Mouse (Mus musculus) heart, embryonic 11.5 days (tissue): ENCODE data around the gene Slc9b1. TPM values are rescaled to one million over a fixed set of nuclear protein-coding genes. Genes with fewer than 3 reads are reported as not detected.

Experiments
- polyA plus RNA-seq: library from polyadenylated mRNA; unstranded; fragments of >200 nt; fragmentation: Nextera tagmentation; extraction: Ambion mirVana; gene quantifications from 2 replicates; pipeline ENCODE4 v1.2.1, GENCODE M21; 2014

The Slc9b1 gene
- polyA plus RNA-seq, 1 experiment from 2014 or later, result 0.17 TPM

Other genes starting within 250 kb of the Slc9b1 start
- 24.3 and 24.7 TPM in 2 replicates for gene Cenpe, start 135.5 kb upstream of the Slc9b1 start, polyA plus RNA-seq
- gene Bdh2, start 66.8 kb upstream of the Slc9b1 start, polyA plus RNA-seq, result 3.7 and 3.8 TPM in 2 replicates
- 1.0 and 1.1 TPM in 2 replicates for gene Slc9b2, start 40.3 kb upstream of the Slc9b1 start, polyA plus RNA-seq
- gene Cisd2, start 75.9 kb downstream of the Slc9b1 start, polyA plus RNA-seq, result 54.9 and 59.2 TPM in 2 replicates
- 497 and 511 TPM in 2 replicates for gene Ube2d3, start 90.1 kb downstream of the Slc9b1 start, polyA plus RNA-seq
- gene Manba, start 137.6 kb downstream of the Slc9b1 start, polyA plus RNA-seq, result 29.7 and 32.8 TPM in 2 replicates